Mouse (Mus musculus) limb, embryonic 14.5 days (tissue): Measurements from ENCODE around the gene Lysmd2. TPM values are rescaled to one million over a fixed set of nuclear protein-coding genes. Genes with fewer than 3 reads are reported as not detected.

Experiments
- ATAC-seq: fragments of 200-750 bp; cut with Nextera tagmentation; 2 replicates; pipeline ENCODE4 v1.8.0; 2017; ENCODE audit warnings: low read depth, moderate number of reproducible peaks, moderate TSS enrichment; ENCODE audit not compliant: low FRiP score
- DNase-seq: peaks from one replicate; pipeline ENCODE4 v3.0.0-alpha.2; 2015; ENCODE audit warnings: low spot score
- H3K27ac ChIP-seq: fragments of 300-500 bp; sonication (generic); replicated peaks from 2 replicates; pipeline ENCODE4 v1.5.1; 2014; ENCODE audit warnings: low read depth, mild to moderate bottlenecking, low read length, moderate library complexity, mixed read lengths
- H3K27me3 ChIP-seq: fragments of 300-500 bp; sonication (generic); 2 replicates; pipeline ENCODE4 v1.6.1; 2014; ENCODE audit warnings: low read length, mixed read lengths; ENCODE audit not compliant: control insufficient read depth, insufficient read depth
- H3K36me3 ChIP-seq: fragments of 300-500 bp; sonication (generic); 2 replicates; pipeline ENCODE4 v1.6.1; 2014; ENCODE audit warnings: mild to moderate bottlenecking, low read length, moderate library complexity, mixed read lengths; ENCODE audit not compliant: control insufficient read depth, insufficient read depth
- H3K4me1 ChIP-seq: fragments of 300-500 bp; sonication (generic); 2 replicates; pipeline ENCODE4 v1.6.1; 2014; ENCODE audit warnings: antibody characterized with exemption, low read length, mixed read lengths; ENCODE audit not compliant: control insufficient read depth, insufficient read depth
- H3K4me2 ChIP-seq: fragments of 300-500 bp; sonication (generic); replicated peaks from 2 replicates; pipeline ENCODE4 v1.6.1; 2014; ENCODE audit warnings: low read depth, mild to moderate bottlenecking, low read length, moderate library complexity; ENCODE audit not compliant: severe bottlenecking
- H3K4me3 ChIP-seq: fragments of 300-500 bp; sonication (generic); replicated peaks from 2 replicates; pipeline ENCODE4 v1.5.1; 2014; ENCODE audit warnings: low read length
- H3K9ac ChIP-seq: fragments of 300-500 bp; sonication (generic); 2 replicates; pipeline ENCODE4 v1.6.1; 2014; ENCODE audit warnings: mild to moderate bottlenecking, low read depth, low read length, moderate library complexity; ENCODE audit not compliant: severe bottlenecking
- H3K9me3 ChIP-seq: fragments of 300-500 bp; sonication (generic); 2 replicates; pipeline ENCODE4 v1.6.1; 2016; ENCODE audit warnings: low read length; ENCODE audit not compliant: control insufficient read depth
- POLR2A ChIP-seq: fragments of 200-500 bp; IDR thresholded peaks from 2 replicates; pipeline ENCODE4 v1.8.0; 2012; ENCODE audit warnings: inconsistent platforms, mild to moderate bottlenecking, moderate library complexity, borderline replicate concordance; ENCODE audit not compliant: insufficient read depth, insufficient read length; ENCODE audit errors: extremely low read depth
- WGBS: fragments of 180-500 bp; shearing (Covaris S2); extraction: QIAGEN DNeasy Blood & Tissue Kit; methylation state at CpG from one replicate; pipeline ENCODE4 v1.1.7; 2014; 5-methylcytosine and 5-hydroxymethylcytosine counted together
- polyA plus RNA-seq, 2 experiments: library from polyadenylated mRNA; depleted of rRNA in 1 of 2; stranded (reverse) in 1 of 2; unstranded in 1 of 2; fragments of >200 nt; fragmentation: Nextera tagmentation in 1 of 2; extraction: Ambion mirVana in 1 of 2; gene quantifications; 2 replicates each; pipeline versions ENCODE4 v1.2.1 to v1.2.3; 2012 to 2014

Lysmd2 gene
- polyA plus RNA-seq (2012; rRNA removed): 32.8 and 38.3 TPM in 2 replicates
- polyA plus RNA-seq (2014; fragmentation: Nextera tagmentation; extraction: Ambion mirVana): 49.0 and 54.3 TPM in 2 replicates

DNA sequence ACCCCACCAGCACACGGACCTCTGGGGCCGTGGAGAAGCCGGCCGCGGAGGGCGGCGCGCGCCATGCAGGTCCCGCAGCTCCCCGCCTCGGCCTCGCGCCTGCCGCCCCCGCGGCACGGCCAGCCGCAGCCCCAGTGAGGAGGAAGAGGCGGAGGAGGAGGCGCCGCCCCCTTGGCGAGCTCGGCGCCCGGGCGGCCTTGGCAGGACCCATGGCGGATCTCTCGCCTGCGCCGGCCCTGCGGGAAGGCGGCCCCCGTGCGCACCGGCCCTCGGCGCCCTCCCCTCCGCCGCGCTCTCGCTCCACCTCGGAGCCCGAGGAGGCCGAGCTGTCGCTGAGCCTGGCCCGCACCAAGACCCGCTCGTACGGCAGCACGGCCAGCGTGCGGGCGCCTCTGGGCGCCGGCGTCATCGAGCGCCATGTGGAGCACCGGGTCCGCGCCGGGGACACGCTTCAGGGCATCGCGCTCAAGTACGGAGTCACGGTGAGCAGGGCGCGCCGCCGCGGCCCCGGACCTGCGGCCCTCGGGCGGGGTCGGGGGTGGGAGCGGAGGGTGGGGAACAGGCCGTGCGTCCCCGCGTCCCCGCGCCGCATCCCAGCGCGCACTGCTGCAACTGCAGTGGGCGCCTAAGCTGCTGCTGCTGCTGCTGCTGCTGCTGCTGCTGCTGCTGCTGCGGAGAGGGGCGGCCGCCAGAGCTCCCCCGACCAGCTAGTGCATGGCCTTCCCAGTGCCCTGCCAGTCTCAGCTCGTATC is at the start of gene Lysmd2:
Gene Lysmd2 (plus strand): TSS at position 186 of the 752 bp plus-strand sequence.
- peaks cover 9% of the 10 kb centered on the region; the same call in 1 of the 2 replicates for H3K4me1 ChIP-seq
- H3K9ac ChIP-seq: peak within 1 kb of the TSS; percentile 96
- no peaks in the 10 kb centered on the region for H3K36me3 ChIP-seq
- WGBS: 1% methylated on average over 58 of the region's 94 CpGs
- peak within 1 kb of the TSS; percentile 82 for H3K4me2 ChIP-seq
- TF ChIP-seq POLR2A: peak; percentile 71; the same call in 1 of the 2 replicates
- ATAC-seq: peak; percentile 90
- peak within 1 kb of the TSS; percentile 82 for H3K4me3 ChIP-seq
- H3K27ac ChIP-seq: peak within 1 kb of the TSS; percentile 89
- no peaks in the 10 kb centered on the region for H3K27me3 ChIP-seq
- DNase-seq: peak; percentile 57
- no peaks in the 10 kb centered on the region for H3K9me3 ChIP-seq

GRCm38 (mm10) chr9:75579321-75579720 is 46.2 kb upstream of the Lysmd2 start:
- Histone ChIP-seq H3K36me3 (0 out of 2 replicates have a peak, but pooled peaks cover 8% of the 10 kb centered on the region), H3K4me3 (no peak overlapping the region), H3K27me3 (no peaks in the 10 kb centered on the region), H3K4me1 (no peaks in the 10 kb centered on the region), H3K4me2 (no peak overlapping the region), H3K9me3 (no peaks in the 10 kb centered on the region), H3K9ac (no peak overlapping the region), H3K27ac (no peak overlapping the region)
- ATAC-seq (no peak), DNase-seq (no peak)
- no peak for TF ChIP-seq POLR2A
- WGBS: 92% methylated on average over 6 of the region's 6 CpGs

GRCm38 (mm10) chr9:75581694-75582350 is 43.7 kb upstream of the Lysmd2 start:
- DNase-seq: peak; percentile 68
- peaks cover 9% of the 10 kb centered on the region; the same call in 1 of the 2 replicates for H3K36me3 ChIP-seq
- 53% methylated on average over 7 of the region's 7 CpGs for WGBS
- no peak for TF ChIP-seq POLR2A
- H3K9me3 ChIP-seq: no peaks in the 10 kb centered on the region
- no peak overlapping the region for H3K4me2 ChIP-seq
- no peak for ATAC-seq
- H3K4me3 ChIP-seq: no peak overlapping the region
- H3K27ac ChIP-seq: no peak overlapping the region
- no peaks in the 10 kb centered on the region for H3K4me1 ChIP-seq
- no peak overlapping the region for H3K9ac ChIP-seq
- no peaks in the 10 kb centered on the region for H3K27me3 ChIP-seq

DNA sequence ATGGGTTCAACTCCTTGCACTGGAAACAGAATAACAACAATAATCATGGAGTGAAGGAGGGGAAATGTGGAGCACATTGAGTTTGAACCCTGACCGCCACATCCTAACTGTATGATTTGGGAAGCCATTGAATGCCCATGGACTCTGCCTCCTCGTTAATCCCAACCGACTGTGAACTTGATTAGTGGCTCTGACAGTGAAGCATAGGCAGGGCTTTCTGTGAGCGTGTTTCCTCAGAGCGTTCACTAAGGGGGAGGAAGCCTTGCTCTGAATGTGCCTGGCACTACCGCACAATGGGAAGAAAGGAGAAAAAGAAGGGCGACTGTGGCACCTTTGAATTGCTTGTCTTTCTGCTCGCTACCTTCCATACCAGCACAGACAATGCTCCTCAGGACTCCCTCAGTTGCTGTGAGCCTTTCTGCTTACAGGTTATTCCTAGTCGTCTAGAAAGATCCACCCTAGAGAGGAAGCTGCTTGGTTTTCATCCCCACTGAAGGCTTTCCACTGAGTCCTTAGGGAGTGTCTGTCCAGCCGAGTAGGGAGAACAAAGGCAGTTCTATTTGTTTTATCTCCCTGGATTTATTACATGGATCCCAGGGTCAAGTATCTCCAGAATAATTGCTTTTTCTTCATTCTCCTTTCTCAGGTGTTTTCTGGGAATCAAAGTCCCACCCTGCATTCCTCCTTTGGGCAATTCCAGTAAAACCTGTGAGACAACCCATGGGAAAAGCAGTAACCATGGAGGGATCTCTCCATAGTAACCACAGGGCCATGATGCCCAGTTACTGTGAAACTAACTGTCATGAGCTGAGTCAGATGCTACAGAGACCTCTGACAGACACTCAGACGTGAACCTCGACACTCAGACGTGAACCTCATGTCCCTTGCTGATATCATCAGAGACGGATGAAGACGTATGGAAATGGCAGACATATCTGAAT is 35.4 kb upstream of the Lysmd2 start:
- H3K4me2 ChIP-seq: no peak overlapping the region
- TF ChIP-seq POLR2A: no peak
- H3K4me1 ChIP-seq: no peaks in the 10 kb centered on the region
- H3K4me3 ChIP-seq: no peak overlapping the region
- DNase-seq: no peak
- H3K9me3 ChIP-seq: no peaks in the 10 kb centered on the region
- no peak overlapping the region for H3K27ac ChIP-seq
- H3K36me3 ChIP-seq: peaks cover 22% of the 10 kb centered on the region
- H3K9ac ChIP-seq: no peak overlapping the region
- ATAC-seq: no peak
- WGBS: 86% methylated on average over 15 of the region's 15 CpGs
- H3K27me3 ChIP-seq: no peaks in the 10 kb centered on the region
